Mouse (Mus musculus) lung, adult 2 months (tissue): ENCODE data around the gene D11Wsu47e.

Source experiments
- CTCF ChIP-seq: fragments of 200-500 bp; IDR thresholded peaks from 2 replicates; pipeline ENCODE4 v1.5.1; 2011; ENCODE audit warnings: mild to moderate bottlenecking, low read length, control low read depth; ENCODE audit not compliant: insufficient read depth
- POLR2A ChIP-seq: fragments of 200-500 bp; IDR thresholded peaks from 2 replicates; pipeline ENCODE4 v1.6.1; 2011; ENCODE audit warnings: low read depth, mild to moderate bottlenecking, control low read depth, low read length, borderline replicate concordance; ENCODE audit errors: extremely low read depth

DNA sequence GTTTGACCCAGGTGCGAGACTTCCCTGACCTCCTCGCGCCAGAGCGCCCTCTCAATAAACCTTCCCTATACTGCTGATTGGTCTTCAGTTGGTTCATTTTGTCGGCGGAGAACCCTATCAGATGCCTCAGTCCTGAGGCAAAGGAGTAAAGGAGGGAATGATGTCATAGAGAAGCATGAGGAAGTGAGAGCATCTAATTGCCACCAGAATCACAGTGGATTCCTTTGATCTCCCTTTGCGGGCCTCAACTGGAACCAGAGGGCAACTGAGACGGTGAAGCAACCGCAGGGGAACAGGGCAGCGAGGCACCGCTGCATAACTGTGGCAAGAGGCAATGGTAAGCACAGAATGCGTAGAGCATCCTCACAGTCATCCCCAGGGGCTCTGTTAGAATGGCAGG, 45.5 kb upstream of the D11Wsu47e start:
- TF ChIP-seq CTCF, result no peak
- TF ChIP-seq POLR2A, result no peak
